Mouse (Mus musculus) lung, embryonic 14.5 days (tissue): ENCODE data around the gene Mapk14. TPM values are rescaled to one million over a fixed set of nuclear protein-coding genes. Genes with fewer than 3 reads are reported as not detected.
A peak's percentile ranks its signal among the peaks of the same experiment; 100 is the strongest.
"Not testable (repeated sequence)": the region's sequence is repeated elsewhere in the genome, so short reads cannot be mapped to it uniquely, and the experiment has no call there.

ENCODE experiments used
- ATAC-seq: fragments of 200-750 bp; cut with Nextera tagmentation; 2 replicates; pipeline ENCODE4 v1.8.0; 2017; ENCODE audit warnings: mild to moderate bottlenecking, moderate TSS enrichment, moderate library complexity; ENCODE audit not compliant: insufficient read depth
- DNase-seq: peaks from one replicate; pipeline ENCODE4 v3.0.0-alpha.2; 2015
- H3K27ac ChIP-seq: fragments of 300-500 bp; sonication (generic); 2 replicates; pipeline ENCODE4 v1.5.1; 2014; ENCODE audit warnings: low read depth, mild to moderate bottlenecking, moderate library complexity
- H3K27me3 ChIP-seq: fragments of 300-500 bp; sonication (generic); 2 replicates; pipeline ENCODE4 v1.6.1; 2014; ENCODE audit warnings: low read length, control low read depth; ENCODE audit not compliant: insufficient read depth
- H3K36me3 ChIP-seq: fragments of 300-500 bp; sonication (generic); 2 replicates; pipeline ENCODE4 v1.6.1; 2014; ENCODE audit warnings: control low read depth; ENCODE audit not compliant: insufficient read depth
- H3K4me1 ChIP-seq: fragments of 300-500 bp; sonication (generic); 2 replicates; pipeline ENCODE4 v1.6.1; 2014; ENCODE audit warnings: antibody characterized with exemption, control low read depth; ENCODE audit not compliant: insufficient read depth
- H3K4me2 ChIP-seq: fragments of 300-500 bp; sonication (generic); 2 replicates; pipeline ENCODE4 v1.6.1; 2014; ENCODE audit warnings: mild to moderate bottlenecking
- H3K4me3 ChIP-seq: fragments of 300-500 bp; sonication (generic); 2 replicates; pipeline ENCODE4 v1.5.1; 2014; ENCODE audit warnings: low read depth, low read length
- H3K9ac ChIP-seq: fragments of 300-500 bp; sonication (generic); 2 replicates; pipeline ENCODE4 v1.6.1; 2014
- H3K9me3 ChIP-seq: fragments of 300-500 bp; sonication (generic); 2 replicates; pipeline ENCODE4 v1.6.1; 2016; ENCODE audit warnings: low read depth, low read length, control low read depth
- CTCF ChIP-seq: IDR thresholded peaks from 2 replicates; pipeline ENCODE4 v1.5.1; 2016; ENCODE audit warnings: antibody characterized with exemption, low read depth
- WGBS: fragments of 180-500 bp; shearing (Covaris S2); extraction: QIAGEN DNeasy Blood & Tissue Kit; methylation state at CpG from one replicate; pipeline ENCODE4 v1.1.7; 2014; 5-methylcytosine and 5-hydroxymethylcytosine counted together
- polyA plus RNA-seq: library from polyadenylated mRNA; unstranded; fragments of >200 nt; fragmentation: Nextera tagmentation; extraction: Ambion mirVana; gene quantifications from 2 replicates; pipeline ENCODE4 v1.2.1, GENCODE M21; 2014

Mapk14 gene
- polyA plus RNA-seq, 1 experiment from 2014 or later = 77.4 TPM

GRCm38 (mm10) chr17:28769121-28769874 lies 78.2 kb downstream of the Mapk14 start, which contains the start of gene Mapk13:
Gene Mapk13, plus strand, starts transcription at chr17:28769297.
- ATAC-seq (peak; percentile 61; the same call in 1 of the 2 replicates), DNase-seq (peak; percentile 70)
- under 1% methylated on average over 57 of the region's 58 CpGs for WGBS

DNA sequence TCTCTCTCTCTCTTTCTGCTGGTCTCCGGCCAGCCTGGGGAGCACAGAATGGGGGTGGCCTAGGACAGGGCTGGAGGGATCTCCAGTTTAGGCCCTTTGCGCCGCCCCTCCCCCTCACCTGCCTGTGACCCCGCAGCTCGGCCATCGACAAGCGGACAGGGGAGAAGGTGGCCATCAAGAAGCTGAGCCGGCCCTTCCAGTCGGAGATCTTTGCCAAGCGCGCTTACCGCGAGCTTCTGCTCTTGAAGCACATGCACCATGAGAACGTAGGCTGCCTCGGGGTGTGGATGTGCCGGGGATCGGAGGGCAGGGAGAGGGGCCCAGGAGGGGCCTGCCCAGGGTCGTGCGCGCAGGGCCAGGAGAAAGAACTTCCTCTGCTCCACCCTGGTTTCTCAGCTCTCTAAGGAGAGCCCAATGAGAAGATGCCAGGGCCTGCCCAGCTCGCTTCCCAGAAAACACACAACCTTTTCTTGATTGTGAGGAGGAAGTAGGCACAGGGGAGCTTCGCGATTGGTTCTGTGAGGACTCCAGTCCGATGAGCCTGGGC lies 78.8 kb downstream of the Mapk14 start:
- peak overlapping the region; percentile 54 for H3K4me3 ChIP-seq
- TF ChIP-seq CTCF = no peak
- H3K9me3 ChIP-seq = no peaks in the 10 kb centered on the region
- no peaks in the 10 kb centered on the region for H3K36me3 ChIP-seq
- H3K4me1 ChIP-seq = no peaks in the 10 kb centered on the region
- peak; percentile 55; the same call in 1 of the 2 replicates for ATAC-seq
- WGBS = 3% methylated on average over 24 of the region's 24 CpGs
- peak overlapping the region; percentile 57 for H3K9ac ChIP-seq
- DNase-seq = peak; percentile 55
- peak overlapping the region; percentile 21; the same call in 1 of the 2 replicates for H3K27ac ChIP-seq
- peaks cover 14% of the 10 kb centered on the region for H3K27me3 ChIP-seq
- peak overlapping the region; percentile 68 for H3K4me2 ChIP-seq

More at GRCm38 (mm10) chr17:28769121-28769874, 78.2 kb downstream of the Mapk14 start, which contains the start of gene Mapk13:
- peak within 1 kb of the TSS; percentile 68 for H3K4me2 ChIP-seq
- H3K27me3 ChIP-seq = peaks cover 14% of the 10 kb centered on the region
- H3K9ac ChIP-seq = peak within 1 kb of the TSS; percentile 57
- H3K36me3 ChIP-seq = no peaks in the 10 kb centered on the region
- TF ChIP-seq CTCF = no peak
- no peaks in the 10 kb centered on the region for H3K4me1 ChIP-seq
- peak within 1 kb of the TSS; percentile 21 for H3K27ac ChIP-seq
- no peaks in the 10 kb centered on the region for H3K9me3 ChIP-seq
- H3K4me3 ChIP-seq = peak within 1 kb of the TSS; percentile 54

DNA sequence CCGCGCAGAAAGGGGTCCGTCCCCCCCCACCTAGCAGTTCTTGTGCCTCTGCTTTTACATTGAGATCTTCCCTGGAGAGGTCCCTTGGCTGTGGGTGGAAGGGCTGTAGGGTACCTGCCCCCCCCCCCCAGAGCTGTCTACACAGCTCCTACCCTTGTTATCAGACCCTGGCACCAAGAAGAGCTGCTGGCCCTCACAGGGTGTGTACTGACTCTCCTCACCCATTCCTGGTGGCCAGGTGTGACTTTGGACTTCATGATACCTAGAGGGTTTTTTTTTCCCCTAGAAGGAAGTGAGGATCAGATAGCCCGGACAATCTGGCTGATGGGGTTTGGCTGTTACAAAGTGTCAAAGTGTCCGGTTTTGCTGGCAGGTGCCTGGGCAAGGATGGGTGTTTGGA lies 80.2 kb downstream of the Mapk14 start:
- ATAC-seq (no peak), DNase-seq (no peak)
- WGBS = 90% methylated on average over 5 of the region's 5 CpGs
- peaks cover 14% of the 10 kb centered on the region for H3K27me3 ChIP-seq
- TF ChIP-seq CTCF = no peak
- H3K9me3 ChIP-seq = no peaks in the 10 kb centered on the region
- H3K9ac ChIP-seq = no peak overlapping the region
- no peak overlapping the region for H3K4me3 ChIP-seq
- H3K4me2 ChIP-seq = no peak overlapping the region
- no peak overlapping the region for H3K27ac ChIP-seq
- 0 out of 2 replicates have a peak, but pooled peaks cover 3% of the 10 kb centered on the region for H3K36me3 ChIP-seq
- H3K4me1 ChIP-seq = no peaks in the 10 kb centered on the region

- not testable (repeated sequence) for H3K4me1 ChIP-seq, H3K4me3 ChIP-seq, H3K27ac ChIP-seq, DNase-seq, H3K4me2 ChIP-seq, H3K27me3 ChIP-seq, H3K36me3 ChIP-seq, H3K9me3 ChIP-seq, H3K9ac ChIP-seq, ATAC-seq
- WGBS = 93% methylated on average over 8 of the region's 9 CpGs
- peak; percentile 28; the same call in 1 of the 2 replicates for TF ChIP-seq CTCF
These were observed 83.2 kb downstream of the Mapk14 start for GRCm38 (mm10) chr17:28774303-28774702.

- H3K27me3 ChIP-seq = no peaks in the 10 kb centered on the region; the same call in none of the 2 replicates
- no peak for ATAC-seq
- no peaks in the 10 kb centered on the region for H3K9me3 ChIP-seq
- no peak overlapping the region for H3K27ac ChIP-seq
- DNase-seq = no peak
- no peak for TF ChIP-seq CTCF
- no peaks in the 10 kb centered on the region for H3K4me1 ChIP-seq
- no peak overlapping the region for H3K4me2 ChIP-seq
- no peak overlapping the region for H3K9ac ChIP-seq
- WGBS = 81% methylated on average over 4 of the region's 4 CpGs
- H3K36me3 ChIP-seq = 0 out of 2 replicates have a peak, but pooled peaks cover 3% of the 10 kb centered on the region
- no peak overlapping the region for H3K4me3 ChIP-seq
These were observed 84.0 kb downstream of the Mapk14 start for GRCm38 (mm10) chr17:28775161-28775560.

GRCm38 (mm10) chr17:28776817-28777216 lies 85.7 kb downstream of the Mapk14 start:
- Histone ChIP-seq H3K4me2 (no peak overlapping the region), H3K27ac (no peak overlapping the region), H3K9ac (no peak overlapping the region), H3K4me3 (no peak overlapping the region), H3K9me3 (no peaks in the 10 kb centered on the region), H3K27me3 (no peaks in the 10 kb centered on the region), H3K4me1 (no peaks in the 10 kb centered on the region), H3K36me3 (0 out of 2 replicates have a peak, but pooled peaks cover 3% of the 10 kb centered on the region)
- 0 out of 2 replicates have a peak, but pooled peaks have one; percentile 17 for TF ChIP-seq CTCF
- DNase-seq = no peak
- WGBS = 81% methylated on average over 3 of the region's 3 CpGs
- no peak for ATAC-seq
